Mouse (Mus musculus) heart, adult 18-20 months (tissue): ENCODE measurements around the gene Gm5965. TPM values are rescaled to one million over a fixed set of nuclear protein-coding genes. Genes with fewer than 3 reads are reported as not detected.
"Not testable (repeated sequence)": the region's sequence is repeated elsewhere in the genome, so short reads cannot be mapped to it uniquely, and the experiment has no call there.

ENCODE experiments used
- DNase-seq, 2 experiments: peaks; one replicate each; pipeline ENCODE4 v3.0.0; 2021 to 2022; ENCODE audit warnings: mixed read lengths in 1 of 2
- long read RNA-seq, 2 experiments: library from polyadenylated mRNA; stranded (forward); transcript quantifications; one replicate each; pipeline ENCODE4 v2.0.0; 2021
- total RNA-seq, 2 experiments: library from RNA; stranded (reverse); gene quantifications; 2 replicates each; pipeline ENCODE4 v1.2.3; 2021

Gene Gm5965
- not detected for total RNA-seq
- long read RNA-seq, experiment 1: 0 reads
- long read RNA-seq, experiment 2: 0 reads

DNA sequence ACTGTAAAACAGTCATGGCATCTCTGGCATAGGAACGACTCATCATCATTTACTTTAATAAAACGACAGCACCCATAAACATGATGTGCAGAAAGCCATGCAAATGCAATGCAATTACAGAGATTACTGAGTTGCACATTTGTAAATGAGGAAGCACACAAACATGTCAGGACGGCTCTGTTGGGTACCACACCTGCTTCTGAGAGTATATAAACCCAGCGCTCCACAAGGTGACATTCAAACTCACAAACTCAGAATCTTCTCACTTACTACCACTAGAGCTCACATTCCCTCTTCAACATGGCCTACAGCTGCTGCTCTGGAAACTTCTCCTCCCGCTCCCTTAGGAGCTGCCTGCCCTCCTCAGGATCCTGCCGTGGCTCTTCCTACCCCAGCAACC is at the start of gene Gm5965:
Gene Gm5965 (plus strand): TSS at position 301 of the 400 bp plus-strand sequence.
- no peak for DNase-seq

DNA sequence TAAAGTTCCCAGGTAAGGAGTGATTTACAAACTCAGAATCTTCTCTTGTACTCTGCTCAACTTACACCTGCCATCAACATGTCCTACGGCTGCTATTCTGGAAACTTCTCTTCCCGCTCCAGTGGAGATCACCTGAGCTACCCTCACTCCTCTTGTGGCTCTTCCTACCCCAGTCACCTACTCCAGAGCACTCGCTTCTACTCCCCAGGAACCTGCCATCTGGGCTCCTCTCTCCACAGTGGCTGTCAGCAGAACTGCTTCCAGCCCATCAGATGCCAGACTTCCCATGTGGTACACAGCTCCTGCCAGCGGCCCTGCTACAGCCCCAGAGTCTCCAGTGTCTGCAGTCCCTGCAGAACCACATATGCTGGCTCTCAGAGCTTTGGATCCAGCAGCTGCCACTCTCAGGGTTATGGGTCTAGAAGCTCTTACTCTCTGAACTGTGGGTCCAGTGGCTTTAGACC is 48.9 kb upstream of the Gm5965 start, which contains the start of gene Krtap13-1:
Gene Krtap13-1 (plus strand): TSS at position 51 of the 464 bp plus-strand sequence.
- no peak for DNase-seq

DNA sequence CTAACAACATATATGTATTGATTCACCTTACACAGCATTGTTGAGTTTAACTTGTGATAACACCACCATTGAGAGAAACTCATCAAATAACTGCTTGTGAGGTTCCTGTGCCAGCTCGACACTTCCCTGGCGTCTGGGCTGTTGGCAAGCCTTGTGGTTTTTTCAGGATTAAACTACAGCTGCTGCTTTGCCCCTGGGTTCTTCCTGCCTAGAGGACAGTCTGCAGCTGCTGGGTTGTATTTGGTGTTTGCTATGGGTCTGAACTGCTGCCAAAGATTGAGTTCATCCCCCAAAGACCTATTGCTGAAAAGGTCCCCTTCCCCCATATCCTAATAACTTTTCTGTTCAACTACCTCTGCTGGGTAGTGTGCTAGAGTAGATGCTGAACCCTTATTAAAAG is 42.3 kb upstream of the Gm5965 start:
- DNase-seq: no peak

DNA sequence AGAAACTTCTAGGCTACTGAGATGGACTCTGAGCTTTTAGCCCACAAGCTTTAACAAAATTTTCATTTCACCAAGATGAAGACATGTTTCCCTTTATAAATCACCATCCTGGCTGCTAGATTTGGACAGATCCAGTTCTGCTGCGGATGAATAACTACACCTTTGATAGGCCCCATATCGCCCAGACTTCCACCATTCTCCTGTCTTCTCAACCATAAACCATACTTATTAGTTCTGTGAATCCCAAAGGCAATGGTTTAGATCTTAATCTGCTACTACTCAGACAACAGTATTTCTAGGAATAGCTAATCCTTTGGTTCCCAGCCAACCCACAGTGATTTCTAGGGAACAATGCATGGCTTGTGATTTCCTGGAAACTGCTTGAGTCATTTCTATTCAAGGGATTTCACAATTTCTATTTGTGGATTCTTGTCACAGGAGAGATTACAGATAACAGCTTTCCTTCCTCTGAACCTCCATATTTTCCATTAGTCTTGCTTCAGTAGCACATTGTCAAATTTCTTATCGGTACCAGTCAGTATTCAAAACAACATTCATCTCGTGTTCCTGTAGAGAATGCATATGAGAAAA is 32.9 kb upstream of the Gm5965 start:
- DNase-seq: no peak

DNA sequence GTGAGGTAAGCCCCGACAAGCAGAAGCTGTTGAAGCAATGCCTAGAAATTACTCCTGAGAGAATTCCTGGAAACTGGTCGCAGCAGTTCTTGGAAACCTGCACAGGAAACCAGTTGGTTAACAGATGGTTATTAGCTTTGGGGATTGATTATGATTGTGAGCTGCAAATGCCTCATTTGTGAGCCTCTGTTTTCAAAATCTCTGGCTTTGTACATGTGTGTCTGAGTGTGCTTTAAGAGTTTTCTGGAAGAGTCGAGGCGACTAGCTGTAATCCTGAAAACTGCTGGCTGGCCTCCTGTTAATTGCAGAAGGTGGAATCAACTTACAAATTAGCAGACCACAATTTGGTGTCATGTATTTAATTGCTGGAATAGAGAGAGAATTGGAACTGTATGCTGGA is 29.8 kb upstream of the Gm5965 start:
- DNase-seq: no peak

DNA sequence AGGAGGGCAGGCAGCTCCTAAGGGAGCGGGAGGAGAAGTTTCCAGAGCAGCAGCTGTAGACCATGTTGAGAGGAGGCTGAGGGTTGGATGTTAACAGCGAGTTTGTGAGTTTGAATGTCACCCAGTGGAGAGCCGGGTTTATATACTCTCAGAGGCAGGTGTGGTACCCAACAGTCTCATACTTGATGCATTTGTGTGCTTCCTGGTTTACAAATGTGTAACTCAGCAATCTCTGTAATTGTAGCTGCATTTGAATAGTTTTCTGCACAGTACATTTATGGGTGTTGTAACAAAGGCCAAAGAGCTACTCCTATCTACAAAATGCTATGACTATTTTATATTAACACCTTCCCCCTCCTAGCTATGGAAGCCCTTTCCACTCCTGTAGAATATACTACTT is 26.2 kb upstream of the Gm5965 start, which contains the start of gene Krtap13:
Gene Krtap13 (minus strand): TSS at position 101 of the 400 bp plus-strand sequence.
- DNase-seq: not testable (repeated sequence)

DNA sequence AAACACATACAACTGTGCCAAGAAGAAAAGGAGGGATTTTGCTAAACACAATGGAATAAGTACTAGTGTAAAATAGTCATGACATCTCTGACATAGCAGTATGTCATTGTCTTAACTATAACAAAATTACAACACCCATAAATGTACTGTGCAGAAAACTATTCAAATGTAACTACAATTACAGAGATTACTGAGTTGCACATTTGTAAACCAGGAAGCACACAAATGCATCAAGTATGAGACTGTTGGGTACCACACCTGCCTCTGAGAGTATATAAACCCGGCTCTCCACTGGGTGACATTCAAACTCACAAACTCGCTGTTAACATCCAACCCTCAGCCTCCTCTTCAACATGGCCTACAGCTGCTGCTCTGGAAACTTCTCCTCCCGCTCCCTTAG is 19.1 kb upstream of the Gm5965 start, which contains the start of gene 2310034C09Rik:
Gene 2310034C09Rik (plus strand): TSS at position 301 of the 400 bp plus-strand sequence.
- not testable (repeated sequence) for DNase-seq

DNA sequence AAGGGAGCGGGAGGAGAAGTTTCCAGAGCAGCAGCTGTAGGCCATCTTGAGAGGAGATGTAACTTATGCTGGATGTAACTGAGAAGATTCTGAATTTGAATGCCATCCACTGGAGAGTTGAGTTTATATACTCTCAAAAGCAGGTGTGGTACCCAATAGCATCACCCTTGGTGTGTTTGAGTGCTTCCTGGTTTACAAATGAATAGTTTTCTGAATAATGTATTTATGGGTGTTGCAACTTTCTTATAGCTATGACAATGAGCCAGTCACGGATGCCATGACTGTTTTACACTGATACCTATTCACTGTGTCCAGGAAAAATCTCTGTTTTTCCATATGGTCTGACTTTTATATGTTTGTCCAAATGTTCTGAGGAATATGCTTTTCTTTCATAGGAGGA is 3.6 kb upstream of the Gm5965 start, which contains the start of gene 2310057N15Rik:
Gene 2310057N15Rik (minus strand): TSS at position 101 of the 400 bp plus-strand sequence.
- DNase-seq: no peak

DNA sequence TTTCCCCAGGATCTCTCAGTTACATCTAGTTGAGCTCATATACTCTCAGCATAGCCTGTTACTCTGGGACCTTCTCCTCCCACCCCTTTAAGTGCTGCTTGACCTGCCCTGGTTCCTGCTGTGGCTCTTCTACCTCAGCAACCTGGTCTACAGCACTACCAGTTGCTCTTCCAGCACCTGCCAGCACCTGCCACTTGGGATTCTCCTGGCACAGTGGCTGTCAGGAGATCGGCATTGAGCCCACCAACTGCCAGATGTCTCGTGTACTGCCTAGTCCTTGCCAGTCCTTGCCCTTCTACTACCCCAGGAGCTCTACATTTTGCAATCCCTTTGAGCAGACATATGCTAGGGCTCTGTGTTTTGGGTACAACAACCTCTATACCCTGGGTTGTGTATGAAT is 9.1 kb downstream of the Gm5965 start:
- DNase-seq: no peak

DNA sequence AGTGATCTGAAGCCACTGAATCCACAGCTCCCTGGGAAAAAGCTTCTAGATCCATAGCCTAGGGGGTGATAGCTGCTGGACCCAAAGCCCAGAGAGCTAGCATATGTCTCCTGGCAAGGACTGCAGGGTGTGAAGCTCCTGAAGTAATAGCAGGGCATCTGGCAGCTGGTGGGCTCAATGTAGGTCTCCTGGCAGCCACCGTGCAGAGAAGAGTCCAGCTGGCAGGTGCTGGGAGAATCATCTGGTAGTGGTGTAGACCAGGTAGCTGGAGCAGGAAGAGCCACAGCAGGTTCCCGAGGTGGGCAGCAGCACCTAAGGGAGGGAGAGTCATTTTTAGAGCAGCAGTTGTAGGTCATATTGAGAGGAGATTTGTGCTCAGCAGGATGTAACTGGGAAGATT is 34.1 kb downstream of the Gm5965 start, which contains the start of gene Gm20741:
Gene Gm20741 (minus strand): TSS at position 394 of the 400 bp plus-strand sequence.
- DNase-seq: no peak

DNA sequence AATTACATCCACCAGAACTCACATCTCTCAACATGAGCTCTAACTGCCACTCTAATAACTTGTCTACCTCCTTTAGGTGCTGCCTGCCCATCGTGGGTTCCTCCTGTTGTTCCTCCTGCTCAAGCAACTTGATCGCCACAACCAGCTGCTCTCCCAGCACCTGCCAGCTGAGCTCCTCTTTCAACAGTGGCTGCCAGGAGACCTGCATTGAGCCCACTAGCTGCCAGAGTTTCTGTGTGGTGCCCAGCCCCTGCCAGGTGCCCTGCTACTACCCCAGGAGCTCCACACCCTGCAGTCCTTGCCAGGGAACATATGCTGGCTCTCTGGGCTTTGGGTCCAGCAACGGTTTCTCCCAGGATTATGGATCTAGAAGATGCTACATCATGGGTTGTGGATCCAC is 42.4 kb downstream of the Gm5965 start, which contains the start of gene Krtap15:
Gene Krtap15 (plus strand): TSS at position 150 of the 400 bp plus-strand sequence.
- no peak for DNase-seq

DNA sequence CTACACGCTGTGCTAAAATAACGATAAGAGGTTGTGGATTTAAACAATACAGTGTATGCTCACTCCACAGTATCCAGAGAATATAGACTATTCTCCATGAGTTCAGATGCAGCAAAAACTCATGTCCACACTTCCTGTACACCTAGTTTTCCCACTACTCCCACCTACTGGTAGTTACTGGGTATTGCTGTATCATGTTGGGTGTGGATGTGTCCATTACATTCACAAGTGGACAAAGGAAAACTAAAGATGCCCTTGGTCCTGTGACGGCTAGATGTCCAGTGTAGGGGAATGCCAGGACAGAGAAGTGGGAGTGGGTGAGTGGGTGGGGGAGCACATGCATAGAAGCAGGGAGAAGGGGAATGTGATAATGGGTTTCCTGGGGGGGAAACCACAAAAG is 46.0 kb downstream of the Gm5965 start:
- DNase-seq: peak in 1 of 2 experiments; percentile 1

DNA sequence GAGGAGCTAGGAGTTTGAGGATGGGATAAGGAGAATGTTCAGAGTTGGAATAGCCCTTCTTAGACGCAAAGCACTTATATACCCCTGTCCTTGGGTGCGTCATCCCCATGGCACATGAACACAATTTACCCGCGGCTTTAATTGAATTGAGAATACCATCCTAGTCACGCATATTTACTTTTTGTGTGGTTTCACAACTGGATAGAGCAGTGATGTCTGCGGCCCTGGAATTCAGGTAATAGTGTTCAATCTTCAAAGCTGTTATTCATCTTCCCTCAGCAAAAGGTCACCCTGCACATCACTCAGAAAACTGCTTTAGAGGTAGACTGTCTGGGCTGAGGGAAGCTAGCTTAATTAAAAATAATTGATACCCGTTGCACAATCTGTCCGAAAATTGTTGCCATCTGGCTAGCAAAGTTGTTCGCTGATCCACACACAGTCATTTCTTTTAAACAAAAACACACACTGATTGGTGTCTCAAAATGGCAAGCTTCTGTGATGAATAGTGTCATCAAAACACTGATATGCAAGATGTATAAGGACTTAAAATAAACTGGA is 48.5 kb downstream of the Gm5965 start, which contains the start of gene Krtap14:
Gene Krtap14 (minus strand): TSS at position 51 of the 558 bp plus-strand sequence.
- DNase-seq: no peak

DNA sequence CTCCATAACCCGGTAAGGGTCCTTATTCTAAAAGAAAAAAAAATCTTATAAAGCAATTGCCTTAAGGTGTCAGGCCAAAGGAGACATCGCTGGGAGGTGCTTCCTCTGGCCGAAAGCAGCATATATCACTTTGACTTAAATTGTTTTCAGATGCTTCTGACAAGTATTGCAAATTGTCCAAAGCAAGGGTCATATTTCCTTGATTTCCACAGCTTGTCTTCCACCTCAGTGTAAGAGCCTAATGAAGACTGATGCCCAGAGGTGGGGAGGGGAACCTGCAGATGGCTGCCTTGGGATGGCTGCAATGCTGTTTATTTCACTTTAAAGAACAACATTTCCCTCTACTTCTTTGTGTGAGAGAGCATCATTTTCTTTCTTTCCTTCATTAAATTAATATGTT is 49.3 kb downstream of the Gm5965 start:
- DNase-seq: no peak

Other genes starting within 250 kb of the Gm5965 start
- not detected for gene Cldn8, start 214.7 kb upstream of the Gm5965 start, total RNA-seq
- not detected for gene Krtap24-1, start 165.6 kb upstream of the Gm5965 start, total RNA-seq
- gene 2310079G19Rik, start 150.2 kb upstream of the Gm5965 start, total RNA-seq: not detected
- not detected for gene Krtap26-1, start 130.1 kb upstream of the Gm5965 start, total RNA-seq
- not detected for gene Krtap27-1, start 106.2 kb upstream of the Gm5965 start, total RNA-seq
- not detected for gene 2310061N02Rik, start 69.9 kb upstream of the Gm5965 start, total RNA-seq
- gene Krtap13-1, start 49.0 kb upstream of the Gm5965 start, total RNA-seq: not detected
- not detected for gene Krtap13, start 26.3 kb upstream of the Gm5965 start, total RNA-seq
- gene 2310034C09Rik, start 19.0 kb upstream of the Gm5965 start, total RNA-seq: not detected
- gene 2310057N15Rik, start 3.7 kb upstream of the Gm5965 start, total RNA-seq: not detected
- not detected for gene Gm20741, start 34.3 kb downstream of the Gm5965 start, total RNA-seq
- gene Krtap15, start 42.3 kb downstream of the Gm5965 start, total RNA-seq: not detected
- not detected for gene Krtap14, start 48.2 kb downstream of the Gm5965 start, total RNA-seq
- not detected for gene Krtap19-1, start 91.5 kb downstream of the Gm5965 start, total RNA-seq
- not detected for gene Krtap19-2, start 96.4 kb downstream of the Gm5965 start, total RNA-seq
- gene Krtap19-3, start 100.1 kb downstream of the Gm5965 start, total RNA-seq: not detected
- gene Krtap19-4, start 107.2 kb downstream of the Gm5965 start, total RNA-seq: not detected
- not detected for gene Krtap19-5, start 118.6 kb downstream of the Gm5965 start, total RNA-seq
- not detected for gene Krtap19-9b, start 154.4 kb downstream of the Gm5965 start, total RNA-seq
- gene Krtap16-3, start 185.0 kb downstream of the Gm5965 start, total RNA-seq: not detected
- gene Krtap22-2, start 232.9 kb downstream of the Gm5965 start, total RNA-seq: not detected
- gene Gm10229, start 237.4 kb downstream of the Gm5965 start, total RNA-seq: not detected